Mouse (Mus musculus): ENCODE measurements at regions not wholly inside any gene's neighbourhood (a gene's known extent, or its start where the extent isn't known, plus 50 kb on each side); places are given as distances from the start of the nearest gene placed in this dataset.

- TF ChIP-seq CTCF (IDR thresholded peaks at IDR 0.05), result no peak
- H3K27me3 ChIP-seq, result peaks cover 12% of the 10 kb centered on the region
- ATAC-seq (no peak), DNase-seq (ENCODE audit: low read depth, low spot score) (no peak)
- in situ Hi-C loops (cut with MboI; ENCODE audit: low pct_unique_long_range_greater_than_20kb), result no loop called here
- CTCF ChIA-PET, result interaction anchor here (0.8 kb wide), 1 partner anchor 9 kb away, joined by 3 read pairs; no protein-coding TSS in a partner anchor
- POLR2A ChIA-PET, result interaction anchor here (0.6 kb wide), 1 partner anchor 322 kb away, joined by 4 read pairs; no protein-coding TSS in a partner anchor
Observed at GRCm38 (mm10) chr11:56762467-56763120, 248.6 kb upstream of the Gria1 start.

GRCm38 (mm10) chr11:56767424-56767823 is 243.8 kb upstream of the Gria1 start:
- ChIA-PET CTCF (no interaction called here), POLR2A (no interaction called here)
- ATAC-seq, result no peak
- no peak for DNase-seq (ENCODE audit: low read depth, low spot score)
- no peak for TF ChIP-seq CTCF (IDR thresholded peaks at IDR 0.05)
- in situ Hi-C loops (cut with MboI; ENCODE audit: low pct_unique_long_range_greater_than_20kb), result no loop called here
- H3K27me3 ChIP-seq, result peaks cover 20% of the 10 kb centered on the region

GRCm38 (mm10) chr11:56786351-56786750 is 224.8 kb upstream of the Gria1 start:
- ChIA-PET POLR2A (no interaction called here), CTCF (interaction anchor here (0.9 kb wide), 1 partner anchor 12 kb away, joined by 3 read pairs; no protein-coding TSS in a partner anchor)
- DNase-seq (ENCODE audit: low read depth, low spot score) (no peak), ATAC-seq (no peak)
- no peak for TF ChIP-seq CTCF (IDR thresholded peaks at IDR 0.05)
- H3K27me3 ChIP-seq, result peaks cover 12% of the 10 kb centered on the region
- in situ Hi-C loops (cut with MboI; ENCODE audit: low pct_unique_long_range_greater_than_20kb), result no loop called here

GRCm38 (mm10) chr11:56792691-56793090 is 218.5 kb upstream of the Gria1 start:
- POLR2A ChIA-PET, result no interaction called here
- no peak for ATAC-seq
- CTCF ChIA-PET, result interaction anchor here (0.7 to 1.4 kb wide), 2 partner anchors 10 to 77 kb away, joined by 3 read pairs; no protein-coding TSS in a partner anchor

GRCm38 (mm10) chr11:56807314-56807713 is 203.9 kb upstream of the Gria1 start:
- ATAC-seq (no peak), DNase-seq (ENCODE audit: low read depth, low spot score) (no peak)
- CTCF ChIA-PET, result no interaction called here
- POLR2A ChIA-PET, result no interaction called here
- H3K27me3 ChIP-seq, result no peaks in the 10 kb centered on the region
- in situ Hi-C loops (cut with MboI; ENCODE audit: low pct_unique_long_range_greater_than_20kb), result no loop called here
- TF ChIP-seq CTCF (IDR thresholded peaks at IDR 0.05), result no peak

More at GRCm38 (mm10) chr11:56792691-56793090, 218.5 kb upstream of the Gria1 start:
- in situ Hi-C loops (cut with MboI; ENCODE audit: low pct_unique_long_range_greater_than_20kb), result no loop called here
- no peak for TF ChIP-seq CTCF (IDR thresholded peaks at IDR 0.05)
- no peak for DNase-seq (ENCODE audit: low read depth, low spot score)
- peaks cover 17% of the 10 kb centered on the region for H3K27me3 ChIP-seq

- TF ChIP-seq CTCF (IDR thresholded peaks at IDR 0.05), result no peak
- ATAC-seq (no peak), DNase-seq (ENCODE audit: low read depth, low spot score) (no peak)
- in situ Hi-C loops (cut with MboI; ENCODE audit: low pct_unique_long_range_greater_than_20kb), result no loop called here
- CTCF ChIA-PET, result interaction anchor here (1.2 kb wide), 1 partner anchor 10 kb away, joined by 3 read pairs; no protein-coding TSS in a partner anchor
- POLR2A ChIA-PET, result no interaction called here
- H3K27me3 ChIP-seq, result no peaks in the 10 kb centered on the region
Observed at GRCm38 (mm10) chr11:56810141-56810540, 201.0 kb upstream of the Gria1 start.

GRCm38 (mm10) chr11:56812121-56812520 is 199.1 kb upstream of the Gria1 start:
- ChIA-PET POLR2A (no interaction called here), CTCF (no interaction called here)
- no peak for ATAC-seq
- no peak for TF ChIP-seq CTCF (IDR thresholded peaks at IDR 0.05)
- in situ Hi-C loops (cut with MboI; ENCODE audit: low pct_unique_long_range_greater_than_20kb), result no loop called here
- H3K27me3 ChIP-seq, result peaks cover 4% of the 10 kb centered on the region
- DNase-seq (ENCODE audit: low read depth, low spot score), result peak; percentile 7

GRCm38 (mm10) chr11:56823471-56823870 is 187.7 kb upstream of the Gria1 start:
- no peak for TF ChIP-seq CTCF (IDR thresholded peaks at IDR 0.05)
- POLR2A ChIA-PET, result no interaction called here
- in situ Hi-C loops (cut with MboI; ENCODE audit: low pct_unique_long_range_greater_than_20kb), result no loop called here
- no peak for DNase-seq (ENCODE audit: low read depth, low spot score)
- H3K27me3 ChIP-seq, result peaks cover 19% of the 10 kb centered on the region
- ATAC-seq, result no peak
- CTCF ChIA-PET, result no interaction called here

- TF ChIP-seq CTCF (IDR thresholded peaks at IDR 0.05), result no peak
- no peak for ATAC-seq
- ChIA-PET POLR2A (no interaction called here), CTCF (no interaction called here)
- in situ Hi-C loops (cut with MboI; ENCODE audit: low pct_unique_long_range_greater_than_20kb), result no loop called here
- no peak for DNase-seq (ENCODE audit: low read depth, low spot score)
- peaks cover 17% of the 10 kb centered on the region for H3K27me3 ChIP-seq
Observed at GRCm38 (mm10) chr11:56827499-56827898, 183.7 kb upstream of the Gria1 start.

GRCm38 (mm10) chr11:56862649-56863048 is 148.5 kb upstream of the Gria1 start:
- POLR2A ChIA-PET, result no interaction called here
- ATAC-seq, result peak; percentile 60
- no peaks in the 10 kb centered on the region for H3K27me3 ChIP-seq
- DNase-seq (ENCODE audit: low read depth, low spot score), result peak; percentile 62
- CTCF ChIA-PET, result interaction anchor here (1.0 kb wide), 1 partner anchor 14 kb away, joined by 6 read pairs; no protein-coding TSS in a partner anchor
- in situ Hi-C loops (cut with MboI; ENCODE audit: low pct_unique_long_range_greater_than_20kb), result no loop called here
- TF ChIP-seq CTCF (IDR thresholded peaks at IDR 0.05), result no peak

GRCm38 (mm10) chr11:56871640-56872039 is 139.5 kb upstream of the Gria1 start:
- TF ChIP-seq CTCF (IDR thresholded peaks at IDR 0.05), result no peak
- POLR2A ChIA-PET, result no interaction called here
- CTCF ChIA-PET, result no interaction called here
- in situ Hi-C loops (cut with MboI; ENCODE audit: low pct_unique_long_range_greater_than_20kb), result no loop called here
- H3K27me3 ChIP-seq, result no peaks in the 10 kb centered on the region
- ATAC-seq (no peak), DNase-seq (ENCODE audit: low read depth, low spot score) (no peak)

- DNase-seq (ENCODE audit: low read depth, low spot score) (no peak), ATAC-seq (no peak)
- in situ Hi-C loops (cut with MboI; ENCODE audit: low pct_unique_long_range_greater_than_20kb), result no loop called here
- ChIA-PET CTCF (no interaction called here), POLR2A (no interaction called here)
- no peaks in the 10 kb centered on the region for H3K27me3 ChIP-seq
- TF ChIP-seq CTCF (IDR thresholded peaks at IDR 0.05), result no peak
Observed at GRCm38 (mm10) chr11:56898548-56898951, 112.6 kb upstream of the Gria1 start.
